Mouse (Mus musculus): Measurements from ENCODE around the gene Tstd2. TPM values are rescaled to one million over a fixed set of nuclear protein-coding genes. Genes with fewer than 3 reads are reported as not detected.

The Tstd2 gene
- total and polyA plus RNA-seq, 2 experiments from 2014 or later = 19.3 to 31.4 TPM

DNA sequence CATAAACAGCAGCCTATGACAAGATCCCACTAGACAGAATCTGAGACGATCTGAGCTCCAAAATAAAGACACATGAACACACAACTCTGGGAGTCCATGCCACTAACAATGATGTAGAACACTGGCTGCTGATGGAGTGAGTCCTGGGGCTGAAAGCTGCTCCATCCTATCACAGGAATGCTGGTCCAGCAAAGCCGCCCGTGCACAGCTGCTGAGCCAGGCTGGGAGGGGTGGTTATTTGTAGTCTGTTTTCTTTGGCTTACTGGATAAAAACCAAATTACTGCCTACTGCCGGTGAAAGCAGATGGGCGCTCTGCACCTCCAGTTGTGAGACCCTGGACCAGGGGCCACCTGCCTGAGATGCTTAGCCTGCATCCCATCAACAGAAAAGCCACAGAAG lies 38.5 kb upstream of the Tstd2 start:
- DNase-seq = no peak
- 69% methylated on average over 5 of the region's 5 CpGs for WGBS

DNA sequence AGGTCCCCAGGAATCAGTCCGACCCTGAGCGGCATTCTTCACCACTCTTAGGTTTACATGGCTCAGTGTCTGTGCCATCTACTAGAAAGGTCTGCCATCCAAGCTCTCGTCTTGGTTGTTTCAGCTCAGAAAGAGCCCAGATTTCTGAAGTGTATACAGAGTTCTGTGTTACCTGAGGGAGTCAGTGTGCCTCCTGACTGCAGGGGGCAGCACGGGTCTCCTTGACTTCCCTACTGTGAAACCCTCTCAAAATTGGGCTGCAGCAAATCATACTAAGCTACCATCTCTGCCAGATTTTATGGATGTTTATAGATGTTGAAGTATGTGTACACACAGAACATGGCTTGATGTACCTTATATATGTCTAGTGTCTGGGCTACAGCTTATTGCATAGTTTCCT lies 37.8 kb upstream of the Tstd2 start:
- ATAC-seq = peak; percentile 40
- no peaks in the 10 kb centered on the region for H3K9me3 ChIP-seq (ENCODE audit: low read length)
- no peak overlapping the region for H3K4me2 ChIP-seq (ENCODE audit: low read depth)
- no peak for DNase-seq
- 76% methylated on average over 4 of the region's 4 CpGs for WGBS
- peak; percentile 35 for TF ChIP-seq CTCF (IDR thresholded peaks at IDR 0.05; ENCODE audit: low read depth)
- no peaks in the 10 kb centered on the region for H3K27me3 ChIP-seq (ENCODE audit: insufficient read depth, low read length)
- H3K4me1 ChIP-seq (ENCODE audit: insufficient read depth) = no peaks in the 10 kb centered on the region
- H3K4me3 ChIP-seq (ENCODE audit: low read depth, low read length) = no peak overlapping the region
- no peak overlapping the region for H3K27ac ChIP-seq (ENCODE audit: low read depth, low read length)
- H3K36me3 ChIP-seq (ENCODE audit: insufficient read depth) = peaks cover 93% of the 10 kb centered on the region
- H3K9ac ChIP-seq = no peak overlapping the region

More for the DNA sequence above, 38.5 kb upstream of the Tstd2 start:
- peaks cover 93% of the 10 kb centered on the region for H3K36me3 ChIP-seq (ENCODE audit: insufficient read depth)
- no peak overlapping the region for H3K4me2 ChIP-seq (ENCODE audit: low read depth)
- H3K4me3 ChIP-seq (ENCODE audit: low read depth, low read length) = no peak overlapping the region
- no peak for TF ChIP-seq CTCF (IDR thresholded peaks at IDR 0.05; ENCODE audit: low read depth)
- no peaks in the 10 kb centered on the region for H3K4me1 ChIP-seq (ENCODE audit: insufficient read depth)
- H3K9ac ChIP-seq = no peak overlapping the region
- no peaks in the 10 kb centered on the region for H3K27me3 ChIP-seq (ENCODE audit: insufficient read depth, low read length)
- no peaks in the 10 kb centered on the region for H3K9me3 ChIP-seq (ENCODE audit: low read length)
- no peak overlapping the region for H3K27ac ChIP-seq (ENCODE audit: low read depth, low read length)
- ATAC-seq = no peak

DNA sequence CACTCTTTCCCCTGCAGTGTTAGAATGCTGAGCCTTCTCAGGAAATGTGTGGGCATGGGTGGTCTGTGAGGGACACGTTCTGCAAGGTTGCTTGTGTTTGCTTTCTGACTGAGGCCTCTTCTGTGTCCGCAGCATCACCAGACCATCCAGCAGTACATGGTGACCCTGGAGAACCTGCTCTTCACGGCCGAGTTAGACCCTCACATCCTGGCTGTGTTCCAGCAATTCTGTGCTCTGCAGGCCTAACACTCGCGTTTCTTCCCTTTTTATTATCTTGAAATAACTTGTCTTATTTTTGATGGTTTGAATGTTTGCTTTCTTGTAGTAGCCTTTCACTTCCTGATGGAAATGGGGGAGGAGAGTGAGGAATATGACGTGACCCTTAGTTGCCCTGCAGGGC lies 33.3 kb upstream of the Tstd2 start:
- no peak for DNase-seq
- whole genome bisulfite sequencing = 84% methylated on average over 7 of the region's 7 CpGs
- ATAC-seq = no peak
- no peaks in the 10 kb centered on the region for H3K9me3 ChIP-seq (ENCODE audit: low read length)
- no peaks in the 10 kb centered on the region for H3K4me1 ChIP-seq (ENCODE audit: insufficient read depth)
- H3K4me3 ChIP-seq (ENCODE audit: low read depth, low read length) = no peak overlapping the region
- no peak for TF ChIP-seq CTCF (IDR thresholded peaks at IDR 0.05; ENCODE audit: low read depth)
- no peaks in the 10 kb centered on the region for H3K27me3 ChIP-seq (ENCODE audit: insufficient read depth, low read length)
- H3K36me3 ChIP-seq (ENCODE audit: insufficient read depth) = peaks cover 94% of the 10 kb centered on the region
- no peak overlapping the region for H3K4me2 ChIP-seq (ENCODE audit: low read depth)
- H3K9ac ChIP-seq = no peak overlapping the region
- H3K27ac ChIP-seq (ENCODE audit: low read depth, low read length) = no peak overlapping the region

DNA sequence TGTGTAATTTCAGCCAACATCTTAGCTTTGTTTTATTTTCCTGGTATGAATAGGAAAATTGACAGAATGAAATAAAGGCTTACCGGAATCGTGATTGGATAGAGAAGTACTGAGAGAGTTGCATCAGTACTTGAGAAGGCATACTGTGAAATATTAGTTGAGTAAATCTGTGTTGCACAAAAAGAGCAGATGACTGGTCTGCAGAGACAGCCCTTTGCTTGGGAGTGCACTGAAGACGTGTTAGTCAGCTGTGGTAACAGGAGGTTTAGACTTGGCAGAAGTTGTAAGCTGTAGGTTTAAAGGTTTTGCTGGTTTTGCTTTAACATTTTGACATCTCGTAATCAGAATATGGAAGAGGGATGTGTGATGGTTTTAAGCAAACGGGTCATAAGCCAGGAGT lies 27.3 kb upstream of the Tstd2 start:
- Histone ChIP-seq H3K9me3 (ENCODE audit: low read length) (no peaks in the 10 kb centered on the region), H3K9ac (no peak overlapping the region), H3K4me3 (ENCODE audit: low read depth, low read length) (no peak overlapping the region), H3K27me3 (ENCODE audit: insufficient read depth, low read length) (no peaks in the 10 kb centered on the region), H3K4me2 (ENCODE audit: low read depth) (no peak overlapping the region), H3K4me1 (ENCODE audit: insufficient read depth) (no peaks in the 10 kb centered on the region), H3K36me3 (ENCODE audit: insufficient read depth) (peaks cover 93% of the 10 kb centered on the region), H3K27ac (ENCODE audit: low read depth, low read length) (no peak overlapping the region)
- DNase-seq (no peak), ATAC-seq (no peak)
- WGBS = 90% methylated on average over 5 of the region's 5 CpGs
- no peak for TF ChIP-seq CTCF (IDR thresholded peaks at IDR 0.05; ENCODE audit: low read depth)

DNA sequence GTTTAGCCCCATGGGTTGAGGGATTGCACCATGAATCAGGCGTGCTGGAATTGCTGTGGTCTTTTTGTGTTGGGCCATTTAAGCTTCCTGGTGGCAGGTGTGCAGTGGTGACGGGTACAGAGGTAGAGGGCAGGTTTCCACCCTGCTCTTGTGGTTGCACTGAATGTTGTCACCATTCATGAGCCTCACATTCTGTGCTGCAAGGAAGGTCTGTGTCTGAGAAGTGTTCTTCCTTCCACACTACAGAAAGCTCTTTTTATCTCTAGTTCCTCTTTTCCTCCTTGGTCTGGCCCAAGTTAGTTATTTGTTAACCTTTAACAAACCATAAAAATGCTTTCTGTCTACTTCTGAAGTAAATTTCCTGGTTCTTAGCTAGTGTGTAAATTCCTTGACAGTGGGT lies 25.5 kb upstream of the Tstd2 start:
- no peak overlapping the region for H3K4me2 ChIP-seq (ENCODE audit: low read depth)
- H3K9ac ChIP-seq = no peak overlapping the region
- H3K27ac ChIP-seq (ENCODE audit: low read depth, low read length) = no peak overlapping the region
- no peaks in the 10 kb centered on the region for H3K9me3 ChIP-seq (ENCODE audit: low read length)
- DNase-seq = no peak
- TF ChIP-seq CTCF (IDR thresholded peaks at IDR 0.05; ENCODE audit: low read depth) = no peak
- no peak overlapping the region for H3K4me3 ChIP-seq (ENCODE audit: low read depth, low read length)
- no peaks in the 10 kb centered on the region for H3K4me1 ChIP-seq (ENCODE audit: insufficient read depth)
- no peak for ATAC-seq
- peaks cover 86% of the 10 kb centered on the region for H3K36me3 ChIP-seq (ENCODE audit: insufficient read depth)
- no peaks in the 10 kb centered on the region for H3K27me3 ChIP-seq (ENCODE audit: insufficient read depth, low read length)
- WGBS = 91% methylated on average over 2 of the region's 2 CpGs

DNA sequence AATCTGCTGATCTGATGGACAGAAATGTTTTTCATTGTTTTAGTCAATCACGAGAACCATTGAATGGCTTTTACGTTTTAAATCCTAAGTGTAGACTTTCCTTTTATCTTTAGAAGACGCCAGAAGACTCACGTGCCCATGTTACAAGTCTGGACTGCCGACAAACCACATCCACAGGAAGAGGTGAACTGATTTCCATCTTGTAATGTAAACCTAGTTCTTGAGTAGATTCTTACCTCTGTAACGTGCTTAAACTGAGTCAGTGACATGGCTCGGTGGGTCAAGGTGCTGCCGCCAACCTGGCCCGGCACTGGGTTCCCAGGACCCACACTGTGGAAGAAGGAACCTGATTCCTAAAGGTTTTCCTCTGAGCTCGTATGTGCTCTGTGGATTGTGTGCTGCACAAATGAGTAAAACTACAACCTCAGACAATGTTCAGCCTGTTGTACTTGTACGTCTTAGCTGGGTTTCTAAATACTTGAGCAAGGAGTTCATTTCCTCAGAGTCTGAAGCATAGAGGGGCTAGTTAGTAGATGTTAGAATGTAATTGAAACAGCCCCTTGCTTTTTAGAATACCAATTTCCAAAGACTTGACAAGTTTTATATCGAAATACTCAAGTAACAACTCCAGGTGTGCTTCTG lies 13.5 kb upstream of the Tstd2 start:
- H3K27ac ChIP-seq (ENCODE audit: low read depth, low read length) = no peak overlapping the region
- H3K36me3 ChIP-seq (ENCODE audit: insufficient read depth) = peaks cover 78% of the 10 kb centered on the region
- no peak overlapping the region for H3K9ac ChIP-seq
- no peak overlapping the region for H3K4me2 ChIP-seq (ENCODE audit: low read depth)
- no peak for ATAC-seq
- no peaks in the 10 kb centered on the region for H3K27me3 ChIP-seq (ENCODE audit: insufficient read depth, low read length)
- H3K4me1 ChIP-seq (ENCODE audit: insufficient read depth) = no peaks in the 10 kb centered on the region
- DNase-seq = no peak
- WGBS = 93% methylated on average over 12 of the region's 12 CpGs
- H3K4me3 ChIP-seq (ENCODE audit: low read depth, low read length) = no peak overlapping the region
- H3K9me3 ChIP-seq (ENCODE audit: low read length) = no peaks in the 10 kb centered on the region
- no peak for TF ChIP-seq CTCF (IDR thresholded peaks at IDR 0.05; ENCODE audit: low read depth)

DNA sequence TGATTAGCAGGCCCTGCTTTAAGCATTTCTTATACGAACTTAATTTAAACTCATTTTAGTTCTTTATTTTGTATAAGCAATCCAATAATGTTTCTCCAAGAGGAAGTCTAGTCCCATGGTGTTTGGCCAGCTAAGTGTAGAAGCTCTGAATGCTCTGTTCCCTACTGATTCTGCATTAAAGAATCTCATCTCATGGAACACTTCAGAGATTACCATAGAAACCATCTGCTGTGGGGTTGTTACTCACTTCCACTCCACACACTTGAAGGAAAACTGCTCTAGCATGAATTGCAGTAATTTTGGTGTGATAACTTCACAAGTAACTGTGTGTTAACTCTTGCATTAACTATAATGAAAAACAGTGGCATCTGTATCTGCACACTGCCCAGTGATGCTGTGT lies 8.4 kb upstream of the Tstd2 start:
- no peaks in the 10 kb centered on the region for H3K4me1 ChIP-seq (ENCODE audit: insufficient read depth)
- no peaks in the 10 kb centered on the region for H3K27me3 ChIP-seq (ENCODE audit: insufficient read depth, low read length)
- ATAC-seq (no peak), DNase-seq (no peak)
- no peak overlapping the region for H3K27ac ChIP-seq (ENCODE audit: low read depth, low read length)
- H3K4me2 ChIP-seq (ENCODE audit: low read depth) = no peak overlapping the region
- no peaks in the 10 kb centered on the region for H3K9me3 ChIP-seq (ENCODE audit: low read length)
- TF ChIP-seq CTCF (IDR thresholded peaks at IDR 0.05; ENCODE audit: low read depth) = no peak
- H3K4me3 ChIP-seq (ENCODE audit: low read depth, low read length) = no peak overlapping the region
- H3K36me3 ChIP-seq (ENCODE audit: insufficient read depth) = peaks cover 47% of the 10 kb centered on the region
- H3K9ac ChIP-seq = no peak overlapping the region
- WGBS = 91% methylated on average over 1 of the region's 1 CpGs
